ENCODE assay signal across 15 mouse cellular contexts in genomic region chr11:75034104-75034503, GRCm38 (mm10).
A peak's percentile ranks its signal among the peaks of the same experiment; 100 is the strongest.
DNase-seq lines count a peak whose midpoint lies in the region; ATAC-seq lines count a peak whose summit lies in the region.
"Had no signal": no experiment of that assay in that cellular context is flagged by ENCODE, and none has a peak within 500 bp of the region (broad histone marks: within the 10 kb centered on the region; RNA-seq: fewer than 3 reads in every experiment).

No protein-coding gene starts in this region.

- H3K27me3 ChIP-seq in heart, embryonic 10.5 days (ENCODE audit: insufficient read depth, poor library complexity, severe bottlenecking) = no peaks in the 10 kb centered on the region
- no peaks in the 10 kb centered on the region for H3K27me3 ChIP-seq in kidney, embryonic 16.5 days (ENCODE audit: insufficient read depth, low read length)
- no peaks in the 10 kb centered on the region for H3K27me3 ChIP-seq in heart, embryonic 15.5 days
- no peaks in the 10 kb centered on the region for H3K27me3 ChIP-seq in intestine, embryonic 16.5 days (replicated peaks; ENCODE audit: control insufficient read depth, insufficient read depth, low read length)

- DNase-seq in heart, adult 18-20 months = peak; percentile 48 to 67
- no peak for DNase-seq in heart, embryonic 10.5 days (ENCODE audit: low spot score)
- DNase-seq in kidney, postnatal 4 days = no peak
- no peak for DNase-seq in layer of hippocampus, postnatal 36 days
- DNase-seq: adrenal gland, postnatal 14 days; B cell, adult 2 months; liver; liver, postnatal 0 days; thymus, postnatal 25 days had no signal

- H3K36me3 ChIP-seq in heart, embryonic 10.5 days = peaks cover 5% of the 10 kb centered on the region
- H3K36me3 ChIP-seq in kidney, embryonic 16.5 days (ENCODE audit: insufficient read depth, low read length) = 0 out of 2 replicates have a peak, but pooled peaks cover 3% of the 10 kb centered on the region
- no peaks in the 10 kb centered on the region for H3K36me3 ChIP-seq in heart, embryonic 15.5 days
- H3K36me3 ChIP-seq in intestine, embryonic 16.5 days (ENCODE audit: control insufficient read depth, insufficient read depth, low read length) = peaks cover 3% of the 10 kb centered on the region; the same call in 1 of the 2 replicates

- no peak overlapping the region for H3K9ac ChIP-seq in kidney, embryonic 16.5 days (replicated peaks; ENCODE audit: low read length)
- H3K9ac ChIP-seq in heart, embryonic 15.5 days = no peak overlapping the region
- H3K9ac ChIP-seq in intestine, embryonic 16.5 days (ENCODE audit: low read depth, low read length) = no peak overlapping the region
- H3K9ac ChIP-seq: liver, postnatal 0 days had no signal

- no peak overlapping the region for H3K4me2 ChIP-seq in kidney, embryonic 16.5 days (replicated peaks; ENCODE audit: low read depth, low read length)
- no peak overlapping the region for H3K4me2 ChIP-seq in heart, embryonic 15.5 days
- H3K4me2 ChIP-seq in intestine, embryonic 16.5 days (ENCODE audit: low read depth, low read length) = no peak overlapping the region

- no peak overlapping the region for H3K4me3 ChIP-seq in heart, embryonic 10.5 days
- H3K4me3 ChIP-seq in kidney, embryonic 16.5 days (ENCODE audit: low read length) = no peak overlapping the region
- no peak overlapping the region for H3K4me3 ChIP-seq in heart, embryonic 15.5 days
- H3K4me3 ChIP-seq in intestine, embryonic 16.5 days (ENCODE audit: low read length) = no peak overlapping the region
- H3K4me3 ChIP-seq: erythroblast, embryonic 14.5 days had no signal

- H3K4me1 ChIP-seq in heart, embryonic 10.5 days = peaks cover 12% of the 10 kb centered on the region
- peaks cover 7% of the 10 kb centered on the region; the same call in 1 of the 2 replicates for H3K4me1 ChIP-seq in kidney, embryonic 16.5 days (ENCODE audit: insufficient read depth, low read length)
- peaks cover 16% of the 10 kb centered on the region for H3K4me1 ChIP-seq in heart, embryonic 15.5 days (replicated peaks)
- peaks cover 13% of the 10 kb centered on the region for H3K4me1 ChIP-seq in intestine, embryonic 16.5 days (ENCODE audit: control insufficient read depth, insufficient read depth, low read length)

- WGBS in heart, embryonic 10.5 days = 83% methylated on average over 3 of the region's 3 CpGs
- WGBS in kidney, embryonic 16.5 days = 52% methylated on average over 3 of the region's 3 CpGs
- 63% methylated on average over 3 of the region's 3 CpGs for WGBS in heart, embryonic 15.5 days
- 37% methylated on average over 3 of the region's 3 CpGs for WGBS in intestine, embryonic 16.5 days

- no peak for ATAC-seq in kidney, embryonic 16.5 days (ENCODE audit: low FRiP score, low TSS enrichment)
- ATAC-seq in heart, embryonic 15.5 days (replicated peaks; ENCODE audit: insufficient number of reproducible peaks, insufficient read depth, low FRiP score, low read depth) = no peak
- ATAC-seq in intestine, embryonic 16.5 days = peak; percentile 9; the same call in 1 of the 2 replicates
- ATAC-seq in activated CD4-positive, CD25-positive, alpha-beta regulatory T cell, adult 4 months = no peak
- ATAC-seq: forebrain, embryonic 14.5 days; liver, postnatal 0 days had no signal

- H3K9me3 ChIP-seq in heart, embryonic 10.5 days = no peaks in the 10 kb centered on the region
- H3K9me3 ChIP-seq in kidney, embryonic 16.5 days (ENCODE audit: low read length) = no peaks in the 10 kb centered on the region
- H3K9me3 ChIP-seq in heart, embryonic 15.5 days (replicated peaks) = no peaks in the 10 kb centered on the region
- H3K9me3 ChIP-seq in intestine, embryonic 16.5 days (ENCODE audit: control insufficient read depth, low read length) = no peaks in the 10 kb centered on the region

- no peak overlapping the region for H3K27ac ChIP-seq in heart, embryonic 10.5 days
- H3K27ac ChIP-seq in kidney, embryonic 16.5 days (ENCODE audit: low read length) = peak overlapping the region; percentile 71
- H3K27ac ChIP-seq in heart, embryonic 15.5 days = peak overlapping the region; percentile 67
- peak overlapping the region; percentile 28; the same call in 1 of the 2 replicates for H3K27ac ChIP-seq in intestine, embryonic 16.5 days (ENCODE audit: low read length)

Comparison
In these comparisons a context has a peak if more than half of its experiments do, and no peak if none do; other contexts are left out.
1. DNase-seq: peak in heart, adult 18-20 months (2 of 2); none in heart, embryonic 10.5 days (single experiment), kidney, postnatal 4 days (0 of 2) and layer of hippocampus, postnatal 36 days (0 of 2).